Mouse (Mus musculus): Measurements from ENCODE around the gene Matn4.
"Not testable (repeated sequence)": the region's sequence is repeated elsewhere in the genome, so short reads cannot be mapped to it uniquely, and the experiment has no call there.

Gene Matn4

DNA sequence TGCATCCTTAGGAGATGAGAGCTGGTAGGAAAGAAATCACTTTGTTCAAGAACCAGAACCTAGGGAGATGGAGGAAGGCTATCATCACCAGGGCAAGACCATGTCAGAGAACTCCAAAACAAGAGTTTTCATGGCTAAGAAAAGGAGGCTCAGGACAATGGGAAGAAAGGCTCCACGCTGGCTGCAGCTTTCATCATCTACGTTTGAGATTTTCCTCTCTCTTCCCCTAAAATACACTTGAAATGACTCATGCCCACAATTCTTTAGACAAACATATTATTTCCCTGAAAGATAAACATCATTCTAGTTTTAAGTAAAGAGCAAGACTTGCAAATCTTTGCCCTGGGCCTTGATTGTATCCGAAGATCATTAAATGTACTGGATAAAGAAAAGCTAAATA, 33.6 kb downstream of the Matn4 start:
- no peak for DNase-seq (ENCODE audit: low spot score)

DNA sequence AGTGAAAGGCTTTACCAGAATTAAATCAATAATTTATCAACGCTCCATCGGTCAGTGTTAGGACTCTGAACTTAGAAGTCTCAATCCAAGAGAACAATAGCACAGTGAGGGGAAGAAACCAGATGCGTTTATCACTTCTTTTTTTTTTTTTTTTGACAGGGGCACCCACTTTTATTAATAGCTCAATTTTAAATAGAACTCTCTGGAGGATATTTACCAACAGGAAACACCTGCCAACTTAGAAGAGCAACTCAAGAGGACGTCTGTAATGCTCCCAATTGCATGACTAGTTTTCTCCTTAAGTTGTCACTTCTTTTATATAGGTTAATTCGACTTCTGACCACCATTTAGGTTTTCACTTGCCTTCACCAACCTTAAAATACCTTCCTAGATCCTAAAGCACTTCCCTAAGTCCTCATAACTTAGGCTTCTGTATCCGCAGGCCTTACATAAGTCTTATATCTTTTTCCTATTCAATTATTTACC, 36.3 kb downstream of the Matn4 start:
- no peak for DNase-seq (ENCODE audit: low spot score)

DNA sequence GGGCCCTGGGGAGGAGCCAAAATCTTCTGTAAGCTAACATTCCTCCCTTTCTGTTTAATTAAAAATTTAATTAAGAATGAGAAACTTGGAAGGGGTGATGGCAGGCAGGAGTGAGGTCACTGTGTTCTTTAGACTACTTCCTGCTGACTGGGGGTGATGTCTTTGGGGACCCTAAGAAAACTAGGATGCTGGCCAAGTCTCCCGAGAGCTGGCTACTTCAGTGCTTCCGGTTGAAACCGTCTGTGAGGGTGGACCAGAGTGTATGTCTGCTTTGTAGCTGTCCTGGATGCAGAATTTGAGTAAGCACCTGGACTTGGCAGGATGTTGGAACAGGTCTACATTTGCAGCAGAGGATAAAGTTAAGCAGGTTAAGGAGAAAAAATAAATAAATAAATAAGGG, 38.0 kb downstream of the Matn4 start:
- no peak for DNase-seq (ENCODE audit: low spot score)

DNA sequence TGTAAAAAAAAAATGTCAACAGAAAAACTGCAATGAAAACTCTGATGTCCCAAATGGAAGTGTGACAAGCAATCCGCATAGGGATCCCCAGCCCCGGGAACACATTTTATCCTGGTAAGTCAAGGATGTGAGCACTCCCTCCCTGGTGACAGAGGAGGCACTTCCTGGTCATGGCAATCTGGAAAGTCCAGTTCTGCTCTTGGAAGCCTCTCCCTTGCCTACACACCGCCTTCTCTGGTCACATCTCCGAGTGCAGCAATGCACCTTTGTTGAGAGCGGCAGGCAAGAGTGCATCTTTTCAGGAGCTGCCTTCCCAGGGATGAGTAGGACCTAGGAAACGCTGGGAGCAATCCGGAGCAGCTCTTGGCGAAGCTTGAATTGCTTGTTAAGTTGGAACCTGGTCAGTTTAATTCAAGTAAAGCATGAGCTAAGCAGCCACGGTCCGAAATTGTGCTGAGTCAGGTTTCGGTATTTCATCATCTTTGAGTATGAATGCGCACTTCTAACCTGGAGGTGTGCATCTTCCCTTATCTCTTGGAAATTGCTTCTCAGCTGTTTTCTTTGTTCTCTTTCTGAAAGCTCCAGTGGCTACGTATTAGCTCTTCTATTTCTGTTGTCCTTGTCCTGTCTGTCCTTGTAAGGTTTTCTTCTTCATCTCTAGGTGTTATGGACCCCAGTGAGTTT, 43.8 kb downstream of the Matn4 start:
- DNase-seq (ENCODE audit: low spot score) = no peak

DNA sequence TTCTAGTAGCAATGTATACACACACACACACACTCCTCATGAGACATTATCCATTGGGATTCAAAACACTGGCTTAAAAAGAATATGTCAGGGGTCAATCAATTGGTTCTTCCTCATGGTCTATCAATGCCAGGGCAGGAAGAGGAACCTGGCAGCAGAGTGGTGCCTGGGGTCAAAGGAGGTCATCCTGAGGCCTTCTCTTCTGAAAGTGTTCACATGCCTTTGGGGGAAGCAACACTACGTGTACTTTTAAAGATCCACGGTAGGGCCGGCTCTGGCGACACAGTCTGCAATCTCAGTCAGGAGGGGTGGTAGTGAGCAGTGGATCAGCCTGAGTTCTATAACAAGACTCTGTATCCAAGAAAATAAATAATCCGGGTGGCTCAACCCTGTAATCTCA, 45.3 kb downstream of the Matn4 start:
- DNase-seq (ENCODE audit: low spot score) = no peak

DNA sequence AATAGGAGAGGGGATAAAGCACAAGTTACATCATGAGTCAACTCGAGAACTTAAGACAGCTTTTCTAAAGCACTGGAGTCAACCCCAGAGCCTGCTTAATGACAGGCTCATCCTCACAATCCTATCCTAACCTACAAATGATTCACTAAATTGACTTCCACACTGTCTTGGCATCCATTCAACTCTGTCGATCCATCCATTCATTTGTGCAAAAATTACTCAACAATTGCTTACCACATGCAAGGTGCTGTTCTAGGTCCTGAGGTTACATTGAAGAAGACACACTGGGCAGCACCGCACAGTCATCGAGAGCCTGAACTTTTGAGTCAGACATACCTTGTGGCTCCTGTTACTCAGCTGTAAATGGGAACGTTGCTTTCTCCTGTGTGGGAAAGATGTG, 45.9 kb downstream of the Matn4 start:
- no peak for DNase-seq (ENCODE audit: low spot score)

DNA sequence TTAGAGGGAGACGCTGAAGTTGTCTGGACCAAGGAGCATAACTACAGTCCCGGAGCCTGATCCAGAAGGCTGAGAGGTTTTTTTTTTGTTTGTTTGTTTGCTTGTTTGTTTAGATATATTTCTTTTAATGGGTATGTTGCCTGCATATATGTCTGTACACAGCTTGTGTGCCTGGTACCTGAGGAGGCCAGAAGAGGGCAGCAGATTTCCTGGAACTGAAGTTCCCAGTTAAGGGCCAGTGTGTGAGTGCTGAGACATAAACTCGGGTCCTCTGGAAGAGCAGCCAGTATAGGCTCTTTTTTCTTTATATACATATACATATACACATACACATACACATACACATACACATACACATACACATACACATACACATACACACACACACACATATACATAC, 46.6 kb downstream of the Matn4 start:
- no peak for DNase-seq (ENCODE audit: low spot score)

DNA sequence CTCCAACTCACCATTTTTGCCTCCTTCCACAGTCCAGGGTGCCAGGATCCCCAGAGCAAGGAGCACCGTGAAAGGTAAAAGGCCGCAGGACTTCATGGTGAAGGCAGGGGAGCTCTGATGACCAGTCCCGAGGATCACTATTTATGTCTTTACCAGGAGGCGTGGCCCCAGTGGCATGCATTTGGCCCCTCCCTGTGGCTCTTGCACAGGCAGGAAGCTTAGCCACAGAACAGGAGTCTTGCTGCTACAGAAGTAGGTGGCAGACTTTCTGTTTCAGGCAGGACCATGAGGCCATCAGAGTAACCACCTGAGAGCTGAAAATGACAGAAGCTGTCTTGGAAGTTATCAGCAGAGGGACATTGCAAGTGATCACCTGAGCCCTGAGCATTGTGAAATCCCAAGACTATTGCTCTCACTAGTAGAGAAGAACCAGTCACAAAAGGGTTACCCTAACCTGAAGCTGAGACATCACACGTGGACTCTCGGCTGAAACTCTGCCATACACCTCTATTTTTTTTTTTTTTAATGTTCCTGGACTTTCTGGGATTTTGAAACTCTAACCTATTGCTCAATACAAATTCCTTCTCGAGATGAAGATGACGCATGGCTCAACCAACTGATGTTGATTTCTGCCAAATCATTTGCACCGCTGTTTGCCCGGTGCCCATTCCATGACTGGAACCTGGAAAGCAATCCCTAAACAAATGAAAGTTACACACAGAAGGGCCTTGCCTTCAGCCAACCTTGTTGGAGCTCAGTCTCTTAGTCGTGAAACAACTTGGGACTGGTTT, 48.6 kb downstream of the Matn4 start:
- DNase-seq (ENCODE audit: low spot score) = peak; percentile 9

DNA sequence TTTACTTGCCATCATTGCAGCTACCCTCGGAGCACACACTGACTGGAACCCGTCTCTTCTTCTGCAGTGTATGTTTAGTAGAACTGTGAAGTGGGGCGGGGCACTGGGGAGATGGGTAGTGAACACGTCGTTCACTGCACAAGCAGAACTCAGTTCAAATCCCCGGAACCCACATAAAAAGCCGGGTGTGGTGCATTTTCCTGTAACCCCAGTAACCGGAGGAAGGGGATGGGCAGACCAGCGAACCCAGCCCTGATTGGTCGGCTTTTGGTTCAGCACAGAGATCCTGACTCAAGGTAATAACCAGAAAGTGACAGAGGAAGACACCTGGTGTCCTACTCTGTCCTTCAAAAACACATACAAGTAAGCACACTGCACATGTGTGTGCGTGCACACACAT, 51.6 kb downstream of the Matn4 start:
- DNase-seq (ENCODE audit: low spot score) = peak; percentile 12

DNA sequence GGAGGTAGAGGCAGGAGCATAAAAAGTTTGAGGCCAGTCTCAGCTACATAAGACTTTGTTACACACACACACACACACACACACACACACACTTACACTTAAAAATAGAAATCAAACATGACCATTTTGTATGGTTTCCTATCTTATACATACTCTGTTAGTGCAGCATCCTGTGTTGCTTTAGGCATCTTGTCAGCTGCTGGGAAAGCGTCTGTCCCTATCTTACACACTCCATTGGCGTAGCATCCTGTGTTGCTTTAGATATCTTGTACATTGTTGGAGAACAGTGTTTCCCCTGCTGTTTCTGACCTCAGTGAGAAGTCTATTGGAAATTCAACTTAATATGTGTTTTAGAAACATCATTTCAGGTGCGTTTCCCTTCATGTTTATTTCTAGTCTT, 52.3 kb downstream of the Matn4 start:
- no peak for DNase-seq (ENCODE audit: low spot score)

DNA sequence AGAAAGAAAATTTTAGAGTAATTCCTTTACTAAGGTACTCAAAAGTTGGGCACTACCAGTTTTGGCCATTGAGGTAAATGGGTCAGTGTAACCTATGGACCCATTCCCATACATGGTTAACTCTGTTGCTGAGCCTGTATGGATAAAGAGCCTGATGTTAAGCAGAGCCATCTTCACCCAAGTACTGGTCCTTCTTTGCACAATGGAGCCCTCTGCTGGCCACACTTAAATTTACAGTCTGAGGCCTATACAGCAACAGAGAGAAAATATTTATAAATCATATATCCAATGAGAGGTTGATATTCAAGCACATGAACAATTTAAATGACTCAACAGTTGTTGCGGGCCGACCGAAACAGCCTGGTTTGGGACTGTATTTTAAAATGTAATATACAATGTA, 56.0 kb downstream of the Matn4 start:
- DNase-seq (ENCODE audit: low spot score) = no peak

DNA sequence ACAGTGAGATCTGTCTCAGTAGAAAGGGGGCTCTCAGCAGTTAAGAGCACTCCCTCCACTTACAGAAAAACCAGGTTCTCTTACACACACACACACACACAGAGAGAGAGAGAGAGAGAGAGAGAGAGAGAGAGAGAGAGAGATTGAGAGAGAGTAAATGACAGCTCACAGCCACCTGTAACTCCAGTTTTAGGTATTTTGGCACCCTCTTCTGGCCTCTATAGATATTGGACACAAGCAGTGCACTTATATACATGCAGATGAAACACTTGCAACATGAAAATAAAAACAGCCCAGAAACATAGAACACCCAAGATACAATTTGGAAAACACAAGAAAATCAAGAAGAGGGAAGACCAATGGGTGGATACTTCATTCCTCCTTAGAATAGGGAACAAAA, 57.3 kb downstream of the Matn4 start:
- not testable (repeated sequence) for DNase-seq (ENCODE audit: low spot score)

DNA sequence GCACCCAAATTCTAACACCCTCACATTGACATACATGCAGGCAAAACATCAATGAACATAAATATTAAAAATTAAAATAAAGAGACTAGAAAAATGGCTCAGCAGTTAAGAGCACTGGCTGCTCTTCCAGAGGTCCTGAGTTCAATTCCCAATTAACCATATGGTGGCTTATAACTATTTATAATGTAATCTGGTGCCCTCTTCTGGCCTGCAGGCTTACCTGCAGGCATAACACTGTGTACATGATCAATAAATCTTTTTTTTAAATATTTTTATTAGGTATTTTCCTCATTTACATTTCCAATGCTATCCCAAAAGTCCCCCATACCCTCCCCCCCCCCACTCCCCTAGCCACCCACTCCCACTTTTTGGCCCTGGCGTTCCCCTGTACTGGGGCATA, 61.2 kb downstream of the Matn4 start:
- not testable (repeated sequence) for DNase-seq (ENCODE audit: low spot score)
